Mouse (Mus musculus) erythroblast, embryonic 14.5 days (primary cell): ENCODE data around the gene Zfp36l1.

ENCODE experiments used
- GATA1 ChIP-seq: IDR thresholded peaks from 2 replicates; pipeline ENCODE4 v1.6.1; 2012; ENCODE audit warnings: low read length, inconsistent platforms, mixed read lengths
- TAL1 ChIP-seq: IDR thresholded peaks from 3 replicates; pipeline ENCODE4 v1.6.1; 2012; ENCODE audit warnings: low read length, inconsistent platforms, mixed read lengths

DNA sequence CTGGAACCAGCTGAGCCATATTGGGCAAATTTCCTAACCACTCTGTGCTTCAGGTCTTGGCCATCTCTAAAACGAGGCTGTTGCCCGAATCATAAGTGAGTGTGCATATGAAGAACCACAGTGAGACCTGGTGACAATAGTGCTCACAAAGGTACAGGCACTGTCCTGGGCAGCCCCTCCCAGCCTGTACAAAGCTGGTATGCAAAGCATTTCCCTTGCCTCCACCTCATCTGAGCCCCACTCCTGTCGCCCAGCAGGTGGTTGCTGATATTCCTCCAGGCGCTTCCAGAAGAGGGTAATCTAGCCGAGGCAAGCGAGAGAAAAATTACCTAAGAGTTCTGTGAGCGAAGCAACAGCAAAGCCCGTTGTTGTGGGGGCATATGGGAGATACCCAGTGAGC, 21.7 kb downstream of the Zfp36l1 start:
- no peak for TF ChIP-seq GATA1
- TF ChIP-seq TAL1, result no peak
